Mouse (Mus musculus): Measurements from ENCODE around the gene Scnm1. TPM values are rescaled to one million over a fixed set of nuclear protein-coding genes. Genes with fewer than 3 reads are reported as not detected.

Scnm1 gene
- polyA plus RNA-seq, 1 experiment, result 50.8 TPM

DNA sequence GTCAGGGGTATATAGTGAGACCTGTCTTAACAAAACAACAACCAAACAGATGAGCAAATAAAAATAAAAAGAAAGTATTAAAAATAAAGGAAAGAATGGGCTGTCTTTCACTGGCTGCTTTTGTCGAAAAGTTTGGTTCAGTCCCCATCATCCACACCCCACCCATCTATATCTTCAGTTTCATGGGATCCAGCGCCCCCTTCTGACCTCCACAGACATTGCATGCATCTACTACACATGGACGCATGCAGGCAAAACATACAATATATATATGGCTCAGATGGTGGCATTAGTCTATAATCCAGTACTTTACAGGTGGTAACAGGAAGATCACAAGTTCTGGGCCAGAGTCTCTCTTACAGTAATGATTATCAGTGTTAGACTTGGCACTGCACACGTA, 20.1 kb upstream of the Scnm1 start:
- 50% methylated on average over 4 of the region's 4 CpGs for WGBS

DNA sequence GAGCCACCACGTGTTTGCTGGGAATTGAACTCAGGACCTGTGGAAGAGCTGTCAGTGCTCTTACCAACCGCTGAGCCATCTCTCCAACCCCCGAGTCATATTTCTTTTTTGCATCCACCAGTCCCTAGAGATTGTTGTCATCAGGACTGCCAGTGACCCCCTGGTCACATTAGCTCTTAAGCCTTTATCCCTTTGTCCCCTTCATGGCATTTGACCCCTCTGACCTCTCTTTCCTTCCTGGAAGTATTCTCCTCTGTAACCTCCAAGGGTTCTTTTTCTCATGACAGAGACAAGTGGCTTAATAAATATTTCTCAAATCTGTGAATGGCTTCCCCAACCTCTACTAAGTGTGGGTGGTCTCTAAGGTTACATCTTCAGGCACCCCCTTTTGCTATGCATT, 14.1 kb upstream of the Scnm1 start:
- no peak overlapping the region for H3K4me3 ChIP-seq (ENCODE audit: insufficient read depth, low read depth, low read length)
- H3K27me3 ChIP-seq (replicated peaks; ENCODE audit: control insufficient read depth, insufficient read depth, low read length), result no peaks in the 10 kb centered on the region
- peak; percentile 68 for DNase-seq
- peak overlapping the region; percentile 65; the same call in 1 of the 2 replicates for H3K27ac ChIP-seq (ENCODE audit: insufficient read depth, low read depth, low read length)
- H3K4me1 ChIP-seq (ENCODE audit: control insufficient read depth, insufficient read depth, low read length), result no peaks in the 10 kb centered on the region
- TF ChIP-seq CTCF (conservative IDR thresholded peaks at IDR 0.05; ENCODE audit: insufficient read depth, insufficient read length, low read depth, low read length) (no peak), POLR2A (IDR thresholded peaks at IDR 0.05; ENCODE audit: low read depth, low read length) (no peak)
- WGBS, result 54% methylated on average over 3 of the region's 3 CpGs
- no peaks in the 10 kb centered on the region for H3K36me3 ChIP-seq (ENCODE audit: control insufficient read depth, insufficient read depth, low read length)

More for the DNA sequence above, 20.1 kb upstream of the Scnm1 start:
- H3K4me1 ChIP-seq (ENCODE audit: control insufficient read depth, insufficient read depth, low read length), result no peaks in the 10 kb centered on the region
- H3K27ac ChIP-seq (ENCODE audit: insufficient read depth, low read depth, low read length), result no peak overlapping the region
- H3K36me3 ChIP-seq (ENCODE audit: control insufficient read depth, insufficient read depth, low read length), result no peaks in the 10 kb centered on the region
- peak; percentile 57 for DNase-seq
- H3K27me3 ChIP-seq (replicated peaks; ENCODE audit: control insufficient read depth, insufficient read depth, low read length), result no peaks in the 10 kb centered on the region
- H3K4me3 ChIP-seq (ENCODE audit: insufficient read depth, low read depth, low read length), result no peak overlapping the region
- TF ChIP-seq CTCF (conservative IDR thresholded peaks at IDR 0.05; ENCODE audit: insufficient read depth, insufficient read length, low read depth, low read length), result peak; percentile 75
- no peak for TF ChIP-seq POLR2A (IDR thresholded peaks at IDR 0.05; ENCODE audit: low read depth, low read length)

DNA sequence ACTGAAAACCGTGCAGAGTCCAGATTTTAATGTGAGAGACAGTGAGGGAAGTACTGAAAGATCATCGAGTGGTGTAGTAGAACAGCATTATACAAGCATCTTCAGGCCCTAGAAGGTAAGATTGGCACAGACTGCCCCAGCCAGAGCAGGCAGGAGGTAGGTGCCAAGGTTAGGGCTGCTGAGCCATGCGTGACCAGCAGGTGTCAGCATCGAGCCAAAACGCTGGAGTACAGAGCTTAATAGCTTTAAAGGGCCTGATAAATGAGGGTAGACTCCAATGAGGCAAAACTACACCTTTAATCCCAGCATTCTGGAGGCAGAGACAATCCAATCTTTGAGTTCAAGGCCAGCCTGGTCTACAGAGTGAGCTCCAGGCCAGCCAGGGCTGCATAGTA, 8.8 kb upstream of the Scnm1 start:
- whole genome bisulfite sequencing, result 7% methylated on average over 5 of the region's 5 CpGs
- Histone ChIP-seq H3K36me3 (ENCODE audit: control insufficient read depth, insufficient read depth, low read length) (no peaks in the 10 kb centered on the region; the same call in 1 of the 2 replicates), H3K4me3 (ENCODE audit: insufficient read depth, low read depth, low read length) (no peak overlapping the region), H3K4me1 (ENCODE audit: control insufficient read depth, insufficient read depth, low read length) (peaks cover 4% of the 10 kb centered on the region; the same call in 1 of the 2 replicates), H3K27me3 (replicated peaks; ENCODE audit: control insufficient read depth, insufficient read depth, low read length) (no peaks in the 10 kb centered on the region), H3K27ac (ENCODE audit: insufficient read depth, low read depth, low read length) (no peak overlapping the region)
- TF ChIP-seq POLR2A (IDR thresholded peaks at IDR 0.05; ENCODE audit: low read depth, low read length) (no peak), CTCF (conservative IDR thresholded peaks at IDR 0.05; ENCODE audit: insufficient read depth, insufficient read length, low read depth, low read length) (peak; percentile 99; the same call in 1 of the 2 replicates)
- peak; percentile 94 for DNase-seq

DNA sequence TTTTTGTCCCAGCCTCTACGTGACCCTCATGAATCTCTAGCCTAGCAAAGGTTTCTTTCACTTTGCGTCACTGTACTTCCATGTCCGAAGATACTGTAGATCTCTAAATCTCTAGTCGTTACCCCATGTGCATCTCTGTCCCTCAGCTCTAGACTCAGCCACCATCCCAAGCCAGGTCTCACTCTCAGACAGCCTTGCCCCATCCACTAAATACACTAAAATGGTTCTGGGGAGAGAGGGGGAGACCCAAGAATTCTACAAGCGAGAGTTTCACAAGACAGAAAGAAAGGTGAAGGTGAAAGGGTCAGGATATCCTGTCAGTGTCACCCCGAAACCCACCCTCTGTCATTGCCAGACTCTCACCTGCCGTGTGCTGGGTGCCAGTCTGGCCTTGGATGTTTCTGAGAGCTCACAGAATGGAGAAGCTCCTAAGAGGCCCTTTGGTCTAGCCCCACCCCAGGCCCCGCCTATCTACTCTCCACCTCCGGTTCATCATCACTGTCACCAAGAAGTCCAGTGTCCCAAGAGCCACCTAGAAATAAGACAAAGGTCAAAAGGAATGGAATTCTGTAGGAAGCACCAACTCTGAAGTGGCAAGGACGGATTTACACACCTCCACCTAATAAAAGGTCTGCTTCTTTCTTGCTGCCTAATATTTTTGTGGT, 8.3 kb upstream of the Scnm1 start, which contains the start of gene Tnfaip8l2:
Gene Tnfaip8l2 (minus strand): TSS at position 409 of the 665 bp plus-strand sequence.
- Histone ChIP-seq H3K4me1 (ENCODE audit: control insufficient read depth, insufficient read depth, low read length) (peaks cover 4% of the 10 kb centered on the region; the same call in 1 of the 2 replicates), H3K27ac (ENCODE audit: insufficient read depth, low read depth, low read length) (no peak within 1 kb of the TSS), H3K36me3 (ENCODE audit: control insufficient read depth, insufficient read depth, low read length) (no peaks in the 10 kb centered on the region; the same call in 1 of the 2 replicates), H3K4me3 (ENCODE audit: insufficient read depth, low read depth, low read length) (no peak within 1 kb of the TSS), H3K27me3 (replicated peaks; ENCODE audit: control insufficient read depth, insufficient read depth, low read length) (no peaks in the 10 kb centered on the region)
- WGBS, result 79% methylated on average over 10 of the region's 10 CpGs
- TF ChIP-seq POLR2A (IDR thresholded peaks at IDR 0.05; ENCODE audit: low read depth, low read length) (no peak), CTCF (conservative IDR thresholded peaks at IDR 0.05; ENCODE audit: insufficient read depth, insufficient read length, low read depth, low read length) (no peak)
- DNase-seq, result peak; percentile 41

DNA sequence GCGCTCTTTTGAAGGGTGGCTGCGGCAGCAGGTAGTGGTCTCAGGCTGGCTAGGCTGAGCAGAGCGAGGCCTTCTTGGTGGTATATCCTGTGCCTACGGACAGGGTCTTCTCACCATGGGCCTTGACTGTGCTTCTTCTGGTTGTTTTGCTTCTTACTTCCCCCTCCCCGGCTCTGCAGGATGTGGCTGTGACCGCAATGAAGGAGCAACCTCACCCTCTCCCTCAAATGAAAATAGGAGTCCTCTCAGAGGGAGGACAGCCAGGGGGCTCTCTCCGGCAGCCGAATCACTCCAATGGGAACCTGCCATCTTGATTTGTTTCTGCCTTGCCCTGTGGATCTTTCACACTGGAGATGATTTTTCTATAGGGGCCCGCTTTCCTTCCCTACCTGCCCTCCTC, 7.7 kb upstream of the Scnm1 start:
- Histone ChIP-seq H3K4me1 (ENCODE audit: control insufficient read depth, insufficient read depth, low read length) (peaks cover 4% of the 10 kb centered on the region; the same call in 1 of the 2 replicates), H3K4me3 (ENCODE audit: insufficient read depth, low read depth, low read length) (no peak overlapping the region), H3K27ac (ENCODE audit: insufficient read depth, low read depth, low read length) (no peak overlapping the region), H3K36me3 (ENCODE audit: control insufficient read depth, insufficient read depth, low read length) (no peaks in the 10 kb centered on the region; the same call in 1 of the 2 replicates), H3K27me3 (replicated peaks; ENCODE audit: control insufficient read depth, insufficient read depth, low read length) (no peaks in the 10 kb centered on the region)
- no peak for TF ChIP-seq POLR2A (IDR thresholded peaks at IDR 0.05; ENCODE audit: low read depth, low read length)
- TF ChIP-seq CTCF (conservative IDR thresholded peaks at IDR 0.05; ENCODE audit: insufficient read depth, insufficient read length, low read depth, low read length), result no peak
- DNase-seq, result peak; percentile 23
- 85% methylated on average over 9 of the region's 9 CpGs for WGBS

DNA sequence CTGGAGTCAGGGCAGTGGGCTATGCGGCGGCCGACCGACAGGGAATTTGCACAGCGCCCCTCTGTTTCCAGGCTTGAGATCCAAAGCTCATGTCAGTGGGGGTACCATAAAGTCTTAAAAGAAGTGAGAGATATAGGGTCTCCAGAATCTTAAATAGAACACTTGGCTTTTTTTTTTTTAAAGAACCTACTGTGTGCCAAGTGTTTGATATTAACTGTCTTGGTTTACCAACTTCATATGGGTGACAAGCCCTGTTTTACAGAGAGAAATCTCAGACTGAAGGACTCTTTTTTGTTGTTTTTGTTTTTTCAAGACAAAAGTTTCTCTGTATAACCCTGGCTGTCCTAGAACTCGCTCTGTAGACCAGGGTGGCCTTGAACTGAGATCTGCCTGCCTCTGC, 7.0 kb upstream of the Scnm1 start:
- DNase-seq, result no peak
- H3K4me1 ChIP-seq (ENCODE audit: control insufficient read depth, insufficient read depth, low read length), result peaks cover 4% of the 10 kb centered on the region; the same call in 1 of the 2 replicates
- no peaks in the 10 kb centered on the region; the same call in 1 of the 2 replicates for H3K36me3 ChIP-seq (ENCODE audit: control insufficient read depth, insufficient read depth, low read length)
- H3K27ac ChIP-seq (ENCODE audit: insufficient read depth, low read depth, low read length), result no peak overlapping the region
- 96% methylated on average over 6 of the region's 6 CpGs for WGBS
- H3K27me3 ChIP-seq (replicated peaks; ENCODE audit: control insufficient read depth, insufficient read depth, low read length), result no peaks in the 10 kb centered on the region
- H3K4me3 ChIP-seq (ENCODE audit: insufficient read depth, low read depth, low read length), result no peak overlapping the region
- no peak for TF ChIP-seq POLR2A (IDR thresholded peaks at IDR 0.05; ENCODE audit: low read depth, low read length)

DNA sequence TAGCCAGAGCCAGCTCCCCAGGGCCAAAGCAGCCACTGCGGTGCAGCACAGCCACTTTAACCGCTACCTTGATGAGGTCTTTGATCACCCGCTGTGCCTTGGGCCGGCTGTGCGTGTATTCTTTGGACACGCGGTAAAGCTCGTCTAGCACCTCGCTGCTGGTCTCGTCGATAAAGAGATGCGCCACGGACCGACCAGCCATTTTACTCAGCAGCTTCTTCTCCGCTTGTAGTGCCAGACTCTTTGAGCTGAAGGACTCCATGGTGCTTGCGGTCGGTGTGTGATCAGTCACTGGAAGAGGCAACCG, 6.4 kb upstream of the Scnm1 start:
- no peak overlapping the region for H3K4me3 ChIP-seq (ENCODE audit: insufficient read depth, low read depth, low read length)
- WGBS, result 83% methylated on average over 18 of the region's 18 CpGs

More for the DNA sequence above, 6.4 kb upstream of the Scnm1 start:
- peak overlapping the region; percentile 50; the same call in 1 of the 2 replicates for H3K27ac ChIP-seq (ENCODE audit: insufficient read depth, low read depth, low read length)
- TF ChIP-seq CTCF (conservative IDR thresholded peaks at IDR 0.05; ENCODE audit: insufficient read depth, insufficient read length, low read depth, low read length) (no peak), POLR2A (IDR thresholded peaks at IDR 0.05; ENCODE audit: low read depth, low read length) (no peak)
- no peaks in the 10 kb centered on the region for H3K27me3 ChIP-seq (replicated peaks; ENCODE audit: control insufficient read depth, insufficient read depth, low read length)
- peaks cover 4% of the 10 kb centered on the region for H3K4me1 ChIP-seq (ENCODE audit: control insufficient read depth, insufficient read depth, low read length)
- H3K36me3 ChIP-seq (ENCODE audit: control insufficient read depth, insufficient read depth, low read length), result no peaks in the 10 kb centered on the region; the same call in 1 of the 2 replicates
- no peak for DNase-seq

Measured in kidney, adult 2 months (tissue).